Mouse (Mus musculus) urinary bladder, postnatal 10 days (tissue): ENCODE measurements around the gene Limk2.

ENCODE experiments used
- DNase-seq: peaks from one replicate; pipeline ENCODE4 v3.0.0; 2022; ENCODE audit warnings: low spot score

Gene Limk2

DNA sequence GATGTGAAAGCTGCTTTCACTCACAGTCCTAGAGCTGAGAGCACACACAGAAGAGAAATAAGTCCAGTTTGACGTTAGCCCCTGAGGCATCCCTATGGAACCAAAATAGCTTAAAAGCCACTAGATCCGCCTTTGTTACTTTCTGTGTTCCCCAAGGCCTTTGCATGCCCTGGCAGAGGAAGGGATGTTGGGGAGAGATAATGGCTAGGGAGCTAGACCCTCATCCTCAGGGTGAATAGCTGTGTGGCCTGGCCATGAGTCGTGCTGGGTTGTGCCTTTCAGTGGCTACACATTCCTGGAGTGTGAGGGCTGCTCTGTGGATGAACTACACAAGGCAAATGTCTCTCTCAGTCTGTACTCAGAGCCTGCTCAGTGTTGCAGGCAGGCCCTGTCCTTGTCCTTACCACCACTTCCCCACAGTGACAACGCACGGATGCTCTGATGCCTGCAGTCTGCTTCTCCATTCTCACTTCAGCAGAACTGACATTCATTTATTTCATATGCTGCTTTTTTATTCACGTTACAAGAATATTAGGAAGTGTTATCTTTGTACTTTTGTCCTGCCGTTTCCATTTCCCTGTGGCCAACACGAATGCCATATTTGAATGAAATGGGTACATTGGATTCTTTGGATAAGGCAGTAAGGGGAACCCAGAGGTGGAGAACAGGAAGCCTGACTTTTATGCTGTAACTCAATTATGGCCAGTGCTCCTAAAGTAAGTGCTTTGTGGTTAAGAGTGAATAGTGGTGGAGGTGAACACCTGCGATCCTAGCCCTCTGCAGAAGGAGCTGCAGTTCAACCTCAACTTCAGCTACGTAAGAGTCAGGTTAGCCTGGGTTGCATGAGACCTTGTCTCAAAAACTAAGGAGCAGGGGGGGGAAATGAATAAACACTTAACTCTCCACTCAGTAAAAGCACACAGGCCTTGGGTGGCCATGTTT is 110.8 kb downstream of the Limk2 start:
- no peak for DNase-seq

DNA sequence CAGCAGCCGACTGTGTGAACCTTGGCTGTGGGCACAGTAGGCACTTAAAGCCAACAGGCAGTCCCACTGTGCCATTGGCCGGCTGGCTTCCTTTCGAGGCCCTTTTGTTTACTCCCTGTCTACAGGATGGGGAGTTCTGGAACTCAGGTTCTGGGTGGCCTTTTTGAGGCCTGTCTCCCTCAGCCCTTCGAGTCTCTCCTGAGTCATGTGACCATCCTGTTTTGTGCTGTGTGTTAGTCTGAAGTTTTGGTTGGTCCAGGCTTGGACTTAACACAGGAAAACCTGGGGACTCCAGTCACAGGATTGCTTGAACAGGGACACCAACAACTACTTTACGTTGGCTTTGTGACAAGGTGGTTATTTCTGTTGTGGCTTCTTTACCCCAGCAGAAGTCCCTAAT is 112.9 kb downstream of the Limk2 start:
- DNase-seq = no peak

DNA sequence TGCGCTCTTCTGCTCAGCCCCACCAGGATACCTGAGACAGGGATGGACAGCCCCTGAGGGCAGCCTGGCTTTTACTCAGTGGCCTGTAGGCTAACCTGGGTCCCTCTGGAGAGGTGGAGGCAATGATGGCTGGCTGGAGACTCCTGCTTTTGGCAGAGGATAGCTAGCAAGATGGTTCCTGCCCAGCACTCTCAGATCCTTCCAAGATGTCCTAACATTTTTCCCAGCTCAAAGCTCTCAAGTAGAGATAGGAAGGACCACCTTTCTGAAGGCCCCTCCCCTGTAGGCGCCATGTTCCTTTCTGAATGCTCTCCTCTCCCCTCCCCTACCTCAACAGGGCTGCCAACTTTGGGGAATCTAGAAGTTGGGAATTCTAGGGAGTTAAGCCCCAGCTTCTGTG is 114.3 kb downstream of the Limk2 start:
- no peak for DNase-seq
